Mouse (Mus musculus): ENCODE data around the gene Prkg1.

GRCm38 (mm10) chr19:31099369-31099768 is 665.5 kb downstream of the Prkg1 start:
- no peak for TF ChIP-seq POLR2A (IDR thresholded peaks at IDR 0.05; ENCODE audit: borderline replicate concordance, low read depth, low read length)
- TF ChIP-seq CTCF (IDR thresholded peaks at IDR 0.05; ENCODE audit: low read depth, low read length), result no peak
